Mouse (Mus musculus) effector memory CD4-positive, alpha-beta T cell, adult 5 months (primary cell): ENCODE data around the gene Nenf. TPM values are rescaled to one million over a fixed set of nuclear protein-coding genes. Genes with fewer than 3 reads are reported as not detected.

Experiments
- polyA plus RNA-seq: library from polyadenylated mRNA; unstranded; fragments of 100-300 nt; shearing (Covaris generic); gene quantifications from one replicate; pipeline ENCODE4 v1.2.1, GENCODE M21; 2017

Gene Nenf
- polyA plus RNA-seq, result 3.5 TPM

GRCm38 (mm10) chr1:191317591-191318196, at the start of gene Nenf:
TSS of gene Nenf (minus strand) at chr1:191318194.

GRCm38 (mm10) chr1:191325726-191326232, 7.8 kb upstream of the Nenf start, which contains the start of gene Tmem206:
TSS of gene Tmem206 (plus strand) at chr1:191325912.

Other genes with a start within 250 kb of the Nenf start
- gene Batf3, start 220.3 kb downstream of the Nenf start, polyA plus RNA-seq, result not detected
- gene Fam71a, start 153.4 kb downstream of the Nenf start, polyA plus RNA-seq, result not detected
- gene Atf3, start 100.2 kb downstream of the Nenf start, polyA plus RNA-seq, result 84.8 TPM
- gene Tmem206, start 7.7 kb upstream of the Nenf start, polyA plus RNA-seq, result 12.4 TPM
- 310 TPM for gene Ppp2r5a, start 85.1 kb upstream of the Nenf start, polyA plus RNA-seq